Mouse (Mus musculus) heart, embryonic 15.5 days (tissue): ENCODE results near the gene Nyap1. TPM values are rescaled to one million over a fixed set of nuclear protein-coding genes. Genes with fewer than 3 reads are reported as not detected.
A peak's percentile ranks its signal among the peaks of the same experiment; 100 is the strongest.

Experiments
- ATAC-seq: fragments of 200-750 bp; cut with Nextera tagmentation; replicated peaks from 2 replicates; pipeline ENCODE4 v1.8.0; 2017; ENCODE audit warnings: low read depth, moderate TSS enrichment; ENCODE audit not compliant: insufficient number of reproducible peaks, insufficient read depth, low FRiP score
- H3K27ac ChIP-seq: fragments of 300-500 bp; sonication (generic); 2 replicates; pipeline ENCODE4 v1.5.1; 2015; ENCODE audit warnings: mild to moderate bottlenecking, inconsistent platforms
- H3K27me3 ChIP-seq: fragments of 300-500 bp; sonication (generic); 2 replicates; pipeline ENCODE4 v1.6.1; 2015; ENCODE audit warnings: inconsistent platforms
- H3K36me3 ChIP-seq: fragments of 300-500 bp; sonication (generic); 2 replicates; pipeline ENCODE4 v1.6.1; 2015; ENCODE audit warnings: mild to moderate bottlenecking, inconsistent platforms
- H3K4me1 ChIP-seq: fragments of 300-500 bp; sonication (generic); replicated peaks from 2 replicates; pipeline ENCODE4 v1.6.1; 2015; ENCODE audit warnings: inconsistent platforms
- H3K4me2 ChIP-seq: fragments of 300-500 bp; sonication (generic); 2 replicates; pipeline ENCODE4 v1.6.1; 2015; ENCODE audit warnings: inconsistent platforms, mild to moderate bottlenecking, moderate library complexity
- H3K4me3 ChIP-seq: fragments of 300-500 bp; sonication (generic); 2 replicates; pipeline ENCODE4 v1.5.1; 2015; ENCODE audit warnings: mild to moderate bottlenecking, inconsistent platforms
- H3K9ac ChIP-seq: fragments of 300-500 bp; sonication (generic); 2 replicates; pipeline ENCODE4 v1.6.1; 2015; ENCODE audit warnings: mild to moderate bottlenecking, inconsistent platforms
- H3K9me3 ChIP-seq: fragments of 300-500 bp; sonication (generic); replicated peaks from 2 replicates; pipeline ENCODE4 v1.6.1; 2016; ENCODE audit warnings: inconsistent platforms
- WGBS: fragments of 180-500 bp; shearing (Covaris S2); methylation state at CpG from one replicate; pipeline ENCODE4 v1.1.7; 2015; ENCODE audit warnings: mixed read lengths; 5-methylcytosine and 5-hydroxymethylcytosine counted together
- polyA plus RNA-seq: library from polyadenylated mRNA; unstranded; fragments of >200 nt; fragmentation: Nextera tagmentation; extraction: Ambion mirVana; gene quantifications from 2 replicates; pipeline ENCODE4 v1.2.1, GENCODE M21; 2015

Nyap1 gene
- polyA plus RNA-seq: 1.2 and 1.6 TPM in 2 replicates

- Histone ChIP-seq H3K9ac (peak within 1 kb of the TSS; percentile 77), H3K9me3 (no peaks in the 10 kb centered on the region), H3K36me3 (0 out of 2 replicates have a peak, but pooled peaks cover 3% of the 10 kb centered on the region), H3K27me3 (no peaks in the 10 kb centered on the region), H3K4me2 (peak within 1 kb of the TSS; percentile 90), H3K27ac (peak within 1 kb of the TSS; percentile 75), H3K4me3 (peak within 1 kb of the TSS; percentile 67), H3K4me1 (peaks cover 19% of the 10 kb centered on the region)
- peak; percentile 82 for ATAC-seq
- WGBS: under 1% methylated on average over 71 of the region's 71 CpGs
These were observed at the start of gene Nyap1 for GRCm38 (mm10) chr5:137741023-137741931. TSS of gene Nyap1 (minus strand) at chr5:137741607.

GRCm38 (mm10) chr5:137788946-137789531 is 47.6 kb upstream of the Nyap1 start:
- no peak for ATAC-seq
- WGBS: 87% methylated on average over 2 of the region's 2 CpGs
- peaks cover 22% of the 10 kb centered on the region for H3K4me1 ChIP-seq
- no peaks in the 10 kb centered on the region for H3K36me3 ChIP-seq
- H3K27ac ChIP-seq: no peak overlapping the region
- H3K9me3 ChIP-seq: no peaks in the 10 kb centered on the region
- no peak overlapping the region for H3K4me2 ChIP-seq
- no peaks in the 10 kb centered on the region for H3K27me3 ChIP-seq
- H3K9ac ChIP-seq: no peak overlapping the region
- H3K4me3 ChIP-seq: no peak overlapping the region

- WGBS: 70% methylated on average over 24 of the region's 24 CpGs
- Histone ChIP-seq H3K9me3 (no peaks in the 10 kb centered on the region), H3K36me3 (peaks cover 2% of the 10 kb centered on the region; the same call in 1 of the 2 replicates), H3K27me3 (no peaks in the 10 kb centered on the region), H3K4me1 (peaks cover 30% of the 10 kb centered on the region), H3K9ac (no peak overlapping the region), H3K4me3 (peak overlapping the region; percentile 86), H3K4me2 (peak overlapping the region; percentile 95), H3K27ac (no peak overlapping the region)
- ATAC-seq: no peak
These were observed 46.8 kb upstream of the Nyap1 start for GRCm38 (mm10) chr5:137788171-137788570.

- Histone ChIP-seq H3K4me1 (peaks cover 38% of the 10 kb centered on the region), H3K9me3 (no peaks in the 10 kb centered on the region), H3K4me2 (peak within 1 kb of the TSS; percentile 95), H3K27ac (peak within 1 kb of the TSS; percentile 100), H3K4me3 (peak within 1 kb of the TSS; percentile 86), H3K27me3 (no peaks in the 10 kb centered on the region), H3K9ac (peak within 1 kb of the TSS; percentile 90), H3K36me3 (peaks cover 10% of the 10 kb centered on the region)
- under 1% methylated on average over 48 of the region's 48 CpGs for WGBS
- ATAC-seq: peak; percentile 54
These were observed 45.9 kb upstream of the Nyap1 start, which contains the start of the genes Mepce and Zcwpw1 for GRCm38 (mm10) chr5:137787151-137787928. TSS of gene Mepce (minus strand) at chr5:137787655. TSS of gene Zcwpw1 (plus strand) at chr5:137787798.

- peak; percentile 92 for ATAC-seq
- H3K27ac ChIP-seq: peak overlapping the region; percentile 100
- WGBS: under 1% methylated on average over 79 of the region's 79 CpGs
- H3K4me1 ChIP-seq: peaks cover 39% of the 10 kb centered on the region
- no peaks in the 10 kb centered on the region for H3K9me3 ChIP-seq
- H3K4me3 ChIP-seq: peak overlapping the region; percentile 86
- peaks cover 20% of the 10 kb centered on the region for H3K36me3 ChIP-seq
- no peaks in the 10 kb centered on the region for H3K27me3 ChIP-seq
- peak overlapping the region; percentile 90 for H3K9ac ChIP-seq
- peak overlapping the region; percentile 95 for H3K4me2 ChIP-seq
These were observed 44.9 kb upstream of the Nyap1 start for GRCm38 (mm10) chr5:137786109-137786942.

- ATAC-seq: no peak
- no peaks in the 10 kb centered on the region for H3K27me3 ChIP-seq
- H3K9me3 ChIP-seq: no peaks in the 10 kb centered on the region
- H3K4me3 ChIP-seq: peak overlapping the region; percentile 86
- H3K36me3 ChIP-seq: peaks cover 28% of the 10 kb centered on the region
- peak overlapping the region; percentile 90 for H3K9ac ChIP-seq
- H3K4me1 ChIP-seq: peaks cover 40% of the 10 kb centered on the region
- peak overlapping the region; percentile 95 for H3K4me2 ChIP-seq
- H3K27ac ChIP-seq: peak overlapping the region; percentile 100
- under 1% methylated on average over 56 of the region's 62 CpGs for WGBS
These were observed 44.0 kb upstream of the Nyap1 start for GRCm38 (mm10) chr5:137785164-137786031.

GRCm38 (mm10) chr5:137784546-137784945 is 43.1 kb upstream of the Nyap1 start:
- Histone ChIP-seq H3K9ac (peak overlapping the region; percentile 90), H3K4me1 (peaks cover 48% of the 10 kb centered on the region), H3K9me3 (no peaks in the 10 kb centered on the region), H3K27me3 (no peaks in the 10 kb centered on the region), H3K4me3 (peak overlapping the region; percentile 86), H3K36me3 (peaks cover 32% of the 10 kb centered on the region), H3K27ac (peak overlapping the region; percentile 100; the same call in 1 of the 2 replicates), H3K4me2 (peak overlapping the region; percentile 95)
- 73% methylated on average over 14 of the region's 14 CpGs for WGBS
- ATAC-seq: no peak

- Histone ChIP-seq H3K36me3 (peaks cover 32% of the 10 kb centered on the region), H3K4me2 (peak overlapping the region; percentile 95), H3K9ac (peak overlapping the region; percentile 90), H3K27ac (no peak overlapping the region), H3K27me3 (no peaks in the 10 kb centered on the region), H3K4me3 (peak overlapping the region; percentile 86), H3K9me3 (no peaks in the 10 kb centered on the region), H3K4me1 (peaks cover 51% of the 10 kb centered on the region)
- ATAC-seq: no peak
- 60% methylated on average over 9 of the region's 9 CpGs for WGBS
These were observed 42.6 kb upstream of the Nyap1 start for GRCm38 (mm10) chr5:137783901-137784540.

- Histone ChIP-seq H3K27ac (no peak overlapping the region), H3K4me1 (peaks cover 51% of the 10 kb centered on the region)
- WGBS: 81% methylated on average over 13 of the region's 13 CpGs
These were observed 41.5 kb upstream of the Nyap1 start for GRCm38 (mm10) chr5:137782776-137783522.

More at GRCm38 (mm10) chr5:137782776-137783522, 41.5 kb upstream of the Nyap1 start:
- H3K4me3 ChIP-seq: peak overlapping the region; percentile 86; the same call in 1 of the 2 replicates
- peak overlapping the region; percentile 95 for H3K4me2 ChIP-seq
- H3K36me3 ChIP-seq: peaks cover 32% of the 10 kb centered on the region
- peak overlapping the region; percentile 90; the same call in 1 of the 2 replicates for H3K9ac ChIP-seq
- no peaks in the 10 kb centered on the region for H3K27me3 ChIP-seq
- no peaks in the 10 kb centered on the region for H3K9me3 ChIP-seq
- ATAC-seq: no peak
